Mouse (Mus musculus): Measurements from ENCODE around the gene Prdm16.

Prdm16 gene

GRCm38 (mm10) chr4:154568798-154569197, 67.9 kb downstream of the Prdm16 start:
- no peaks in the 10 kb centered on the region for H3K36me3 ChIP-seq (ENCODE audit: insufficient read depth, low read length)
- peaks cover 11% of the 10 kb centered on the region; the same call in 1 of the 2 replicates for H3K27me3 ChIP-seq (ENCODE audit: insufficient read depth, low read length)
- peaks cover 14% of the 10 kb centered on the region for H3K4me1 ChIP-seq (replicated peaks; ENCODE audit: low read depth, low read length)
- no peak for TF ChIP-seq POU5F1 (IDR thresholded peaks at IDR 0.05; ENCODE audit: borderline replicate concordance, low read length)
- TF ChIP-seq CTCF (conservative IDR thresholded peaks at IDR 0.05; ENCODE audit: low read length): no peak
- TF ChIP-seq NANOG (IDR thresholded peaks at IDR 0.05; ENCODE audit: borderline replicate concordance, low read length): no peak
- H3K4me3 ChIP-seq (replicated peaks; ENCODE audit: low read length): no peak overlapping the region
- H3K9me3 ChIP-seq (ENCODE audit: low read length): no peaks in the 10 kb centered on the region

GRCm38 (mm10) chr4:154567942-154568341, 68.7 kb downstream of the Prdm16 start:
- peaks cover 14% of the 10 kb centered on the region for H3K4me1 ChIP-seq (replicated peaks; ENCODE audit: low read depth, low read length)
- H3K27me3 ChIP-seq (ENCODE audit: insufficient read depth, low read length): peaks cover 9% of the 10 kb centered on the region; the same call in 1 of the 2 replicates
- no peak overlapping the region for H3K4me3 ChIP-seq (replicated peaks; ENCODE audit: low read length)
- H3K9me3 ChIP-seq (ENCODE audit: low read length): no peaks in the 10 kb centered on the region
- H3K36me3 ChIP-seq (ENCODE audit: insufficient read depth, low read length): no peaks in the 10 kb centered on the region
- TF ChIP-seq POU5F1 (IDR thresholded peaks at IDR 0.05; ENCODE audit: borderline replicate concordance, low read length) (no peak), CTCF (conservative IDR thresholded peaks at IDR 0.05; ENCODE audit: low read length) (no peak), NANOG (IDR thresholded peaks at IDR 0.05; ENCODE audit: borderline replicate concordance, low read length) (no peak)

GRCm38 (mm10) chr4:154563201-154563600, 73.5 kb downstream of the Prdm16 start:
- Histone ChIP-seq H3K9me3 (ENCODE audit: low read length) (0 out of 2 replicates have a peak, but pooled peaks cover 5% of the 10 kb centered on the region), H3K36me3 (ENCODE audit: insufficient read depth, low read length) (no peaks in the 10 kb centered on the region), H3K4me1 (replicated peaks; ENCODE audit: low read depth, low read length) (no peaks in the 10 kb centered on the region), H3K4me3 (replicated peaks; ENCODE audit: low read length) (no peak overlapping the region), H3K27me3 (ENCODE audit: insufficient read depth, low read length) (peaks cover 10% of the 10 kb centered on the region; the same call in 1 of the 2 replicates)
- TF ChIP-seq NANOG (IDR thresholded peaks at IDR 0.05; ENCODE audit: borderline replicate concordance, low read length): no peak
- no peak for TF ChIP-seq POU5F1 (IDR thresholded peaks at IDR 0.05; ENCODE audit: borderline replicate concordance, low read length)
- TF ChIP-seq CTCF (conservative IDR thresholded peaks at IDR 0.05; ENCODE audit: low read length): no peak

GRCm38 (mm10) chr4:154558041-154558440, 78.6 kb downstream of the Prdm16 start:
- H3K36me3 ChIP-seq (ENCODE audit: insufficient read depth, low read length): no peaks in the 10 kb centered on the region
- H3K4me3 ChIP-seq (replicated peaks; ENCODE audit: low read length): no peak overlapping the region
- H3K27me3 ChIP-seq (ENCODE audit: insufficient read depth, low read length): peaks cover 20% of the 10 kb centered on the region; the same call in 1 of the 2 replicates
- 0 out of 2 replicates have a peak, but pooled peaks cover 5% of the 10 kb centered on the region for H3K9me3 ChIP-seq (ENCODE audit: low read length)
- TF ChIP-seq NANOG (IDR thresholded peaks at IDR 0.05; ENCODE audit: borderline replicate concordance, low read length) (no peak), POU5F1 (IDR thresholded peaks at IDR 0.05; ENCODE audit: borderline replicate concordance, low read length) (no peak), CTCF (conservative IDR thresholded peaks at IDR 0.05; ENCODE audit: low read length) (no peak)
- no peaks in the 10 kb centered on the region for H3K4me1 ChIP-seq (replicated peaks; ENCODE audit: low read depth, low read length)

GRCm38 (mm10) chr4:154557168-154557567, 79.5 kb downstream of the Prdm16 start:
- no peaks in the 10 kb centered on the region for H3K36me3 ChIP-seq (ENCODE audit: insufficient read depth, low read length)
- 0 out of 2 replicates have a peak, but pooled peaks cover 5% of the 10 kb centered on the region for H3K9me3 ChIP-seq (ENCODE audit: low read length)
- H3K4me3 ChIP-seq (replicated peaks; ENCODE audit: low read length): no peak overlapping the region
- peaks cover 23% of the 10 kb centered on the region for H3K27me3 ChIP-seq (ENCODE audit: insufficient read depth, low read length)
- TF ChIP-seq NANOG (IDR thresholded peaks at IDR 0.05; ENCODE audit: borderline replicate concordance, low read length) (no peak), CTCF (conservative IDR thresholded peaks at IDR 0.05; ENCODE audit: low read length) (no peak), POU5F1 (IDR thresholded peaks at IDR 0.05; ENCODE audit: borderline replicate concordance, low read length) (no peak)
- no peaks in the 10 kb centered on the region for H3K4me1 ChIP-seq (replicated peaks; ENCODE audit: low read depth, low read length)

- TF ChIP-seq NANOG (IDR thresholded peaks at IDR 0.05; ENCODE audit: borderline replicate concordance, low read length) (no peak), CTCF (conservative IDR thresholded peaks at IDR 0.05; ENCODE audit: low read length) (no peak), POU5F1 (IDR thresholded peaks at IDR 0.05; ENCODE audit: borderline replicate concordance, low read length) (no peak)
- Histone ChIP-seq H3K4me1 (replicated peaks; ENCODE audit: low read depth, low read length) (no peaks in the 10 kb centered on the region), H3K36me3 (ENCODE audit: insufficient read depth, low read length) (no peaks in the 10 kb centered on the region), H3K4me3 (replicated peaks; ENCODE audit: low read length) (no peak overlapping the region), H3K27me3 (ENCODE audit: insufficient read depth, low read length) (peaks cover 23% of the 10 kb centered on the region), H3K9me3 (ENCODE audit: low read length) (0 out of 2 replicates have a peak, but pooled peaks cover 5% of the 10 kb centered on the region)
Observed at GRCm38 (mm10) chr4:154556418-154556817, 80.3 kb downstream of the Prdm16 start.

GRCm38 (mm10) chr4:154549961-154550393, 86.7 kb downstream of the Prdm16 start:
- TF ChIP-seq CTCF (conservative IDR thresholded peaks at IDR 0.05; ENCODE audit: low read length): no peak
- no peak for TF ChIP-seq POU5F1 (IDR thresholded peaks at IDR 0.05; ENCODE audit: borderline replicate concordance, low read length)
- TF ChIP-seq NANOG (IDR thresholded peaks at IDR 0.05; ENCODE audit: borderline replicate concordance, low read length): no peak
- peaks cover 14% of the 10 kb centered on the region for H3K4me1 ChIP-seq (replicated peaks; ENCODE audit: low read depth, low read length)
- H3K4me3 ChIP-seq (replicated peaks; ENCODE audit: low read length): no peak overlapping the region
- peaks cover 10% of the 10 kb centered on the region; the same call in 1 of the 2 replicates for H3K9me3 ChIP-seq (ENCODE audit: low read length)
- H3K27me3 ChIP-seq (ENCODE audit: insufficient read depth, low read length): peaks cover 15% of the 10 kb centered on the region
- no peaks in the 10 kb centered on the region for H3K36me3 ChIP-seq (ENCODE audit: insufficient read depth, low read length)

- TF ChIP-seq CTCF (conservative IDR thresholded peaks at IDR 0.05; ENCODE audit: low read length) (no peak), NANOG (IDR thresholded peaks at IDR 0.05; ENCODE audit: borderline replicate concordance, low read length) (no peak), POU5F1 (IDR thresholded peaks at IDR 0.05; ENCODE audit: borderline replicate concordance, low read length) (no peak)
- Histone ChIP-seq H3K4me3 (replicated peaks; ENCODE audit: low read length) (no peak overlapping the region), H3K36me3 (ENCODE audit: insufficient read depth, low read length) (no peaks in the 10 kb centered on the region), H3K27me3 (ENCODE audit: insufficient read depth, low read length) (peaks cover 15% of the 10 kb centered on the region), H3K9me3 (ENCODE audit: low read length) (peaks cover 10% of the 10 kb centered on the region; the same call in 1 of the 2 replicates), H3K4me1 (replicated peaks; ENCODE audit: low read depth, low read length) (peaks cover 14% of the 10 kb centered on the region)
Observed at GRCm38 (mm10) chr4:154549497-154549896, 87.2 kb downstream of the Prdm16 start.

All from E14TG2a.4 (cell line).